Mouse (Mus musculus) embryonic facial prominence, embryonic 13.5 days (tissue): ENCODE results near the gene Ccdc127. TPM values are rescaled to one million over a fixed set of nuclear protein-coding genes. Genes with fewer than 3 reads are reported as not detected.
A peak's percentile ranks its signal among the peaks of the same experiment; 100 is the strongest.

Experiments
- ATAC-seq: fragments of 200-750 bp; cut with Nextera tagmentation; 2 replicates; pipeline ENCODE4 v1.8.0; 2017; ENCODE audit warnings: low read depth; ENCODE audit not compliant: insufficient number of reproducible peaks, insufficient read depth, low FRiP score, low TSS enrichment
- H3K27ac ChIP-seq: fragments of 300-500 bp; sonication (generic); 2 replicates; pipeline ENCODE4 v1.5.1; 2015; ENCODE audit warnings: moderate library complexity, mild to moderate bottlenecking, inconsistent platforms
- H3K27me3 ChIP-seq: fragments of 300-500 bp; sonication (generic); 2 replicates; pipeline ENCODE4 v1.6.1; 2015; ENCODE audit warnings: mild to moderate bottlenecking, inconsistent platforms
- H3K36me3 ChIP-seq: fragments of 300-500 bp; sonication (generic); 2 replicates; pipeline ENCODE4 v1.6.1; 2015; ENCODE audit warnings: mild to moderate bottlenecking, inconsistent platforms
- H3K4me1 ChIP-seq: fragments of 300-500 bp; sonication (generic); 2 replicates; pipeline ENCODE4 v1.6.1; 2015; ENCODE audit warnings: inconsistent platforms
- H3K4me2 ChIP-seq: fragments of 300-500 bp; sonication (generic); 2 replicates; pipeline ENCODE4 v1.6.1; 2015; ENCODE audit warnings: moderate library complexity, mild to moderate bottlenecking, inconsistent platforms
- H3K4me3 ChIP-seq: fragments of 300-500 bp; sonication (generic); 2 replicates; pipeline ENCODE4 v1.5.1; 2015; ENCODE audit warnings: mild to moderate bottlenecking, inconsistent platforms
- H3K9ac ChIP-seq: fragments of 300-500 bp; sonication (generic); 2 replicates; pipeline ENCODE4 v1.6.1; 2015; ENCODE audit warnings: mild to moderate bottlenecking, inconsistent platforms
- H3K9me3 ChIP-seq: fragments of 300-500 bp; sonication (generic); 2 replicates; pipeline ENCODE4 v1.6.1; 2016; ENCODE audit warnings: inconsistent platforms
- WGBS: fragments of 180-500 bp; shearing (Covaris S2); methylation state at CpG from one replicate; pipeline ENCODE4 v1.1.7; 2015; ENCODE audit warnings: mixed read lengths; 5-methylcytosine and 5-hydroxymethylcytosine counted together
- microRNA counts: library from miRNA; unstranded; fragments of <30 nt; microRNA quantifications from one replicate; lab custom pipeline; 2016
- microRNA-seq: library from miRNA; unstranded; fragments of <30 nt; microRNA quantifications from one replicate; pipeline ENCODE4, GENCODE M21; 2016
- polyA plus RNA-seq: library from polyadenylated mRNA; unstranded; fragments of >200 nt; fragmentation: Nextera tagmentation; extraction: Ambion mirVana; gene quantifications from 2 replicates; pipeline ENCODE4 v1.2.1, GENCODE M21; 2015

Ccdc127 gene
- polyA plus RNA-seq, 1 experiment from 2014 or later: 69.4 TPM

DNA sequence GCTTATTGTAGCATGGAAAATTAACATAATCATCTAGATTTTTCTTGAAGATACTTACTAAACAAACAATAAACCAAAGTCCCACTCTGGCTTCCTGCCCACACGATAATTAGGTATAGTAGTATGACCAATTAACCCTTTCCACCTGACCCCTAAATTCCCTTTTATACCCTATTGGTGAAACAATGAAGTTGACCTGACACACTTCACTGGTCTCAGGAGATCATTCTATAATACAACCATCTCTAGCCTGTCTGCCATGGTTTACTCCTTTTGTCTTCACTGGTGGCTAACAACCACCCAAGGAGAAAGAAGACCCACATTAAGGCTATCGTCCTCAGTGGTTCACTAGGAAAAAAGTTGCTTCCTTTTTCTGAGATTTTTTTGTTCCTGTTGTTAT, 41.0 kb downstream of the Ccdc127 start:
- WGBS: 77% methylated on average over 2 of the region's 2 CpGs
- H3K27ac ChIP-seq: no peak overlapping the region
- H3K27me3 ChIP-seq: no peaks in the 10 kb centered on the region
- H3K9me3 ChIP-seq: no peaks in the 10 kb centered on the region
- no peak for ATAC-seq
- no peak overlapping the region for H3K4me3 ChIP-seq
- H3K9ac ChIP-seq: no peak overlapping the region
- H3K4me2 ChIP-seq: no peak overlapping the region
- H3K36me3 ChIP-seq: no peaks in the 10 kb centered on the region
- 0 out of 2 replicates have a peak, but pooled peaks cover 3% of the 10 kb centered on the region for H3K4me1 ChIP-seq

DNA sequence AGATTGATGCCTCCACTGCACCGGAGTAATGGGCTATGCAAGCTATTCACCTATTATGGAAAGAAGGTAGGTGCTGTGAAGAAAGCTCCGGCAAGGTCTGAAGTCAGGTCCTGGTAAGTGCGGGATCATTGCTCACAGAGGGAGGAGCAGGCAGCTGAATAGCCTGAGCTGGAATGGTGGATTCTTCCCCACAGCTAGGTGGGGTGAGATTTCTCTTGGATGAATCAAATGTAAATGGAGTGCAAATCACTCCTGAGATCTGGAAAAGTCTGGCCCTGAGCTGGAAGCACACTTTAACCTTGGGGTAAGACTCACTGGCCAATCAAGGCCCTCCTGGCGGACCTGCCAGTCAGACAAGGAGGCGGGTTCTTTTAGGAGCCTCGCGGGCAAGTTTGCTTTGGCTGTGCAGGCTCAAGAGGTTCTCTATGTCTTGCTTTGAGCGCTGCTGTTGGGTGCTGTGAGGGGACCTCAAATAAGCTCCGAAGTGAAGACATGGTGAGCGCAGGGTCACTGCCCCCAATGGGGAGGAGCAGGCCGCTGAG, 49.3 kb downstream of the Ccdc127 start, which contains the start of gene Ftl1-ps1:
TSS of gene Ftl1-ps1 (plus strand) at position 397 of the 542 bp plus-strand sequence.
- no peaks in the 10 kb centered on the region for H3K4me1 ChIP-seq
- no peak for ATAC-seq
- H3K4me2 ChIP-seq: peak within 1 kb of the TSS; percentile 32
- H3K27me3 ChIP-seq: no peaks in the 10 kb centered on the region
- no peak within 1 kb of the TSS; the same call in 1 of the 2 replicates for H3K4me3 ChIP-seq
- H3K9ac ChIP-seq: no peak within 1 kb of the TSS
- no peaks in the 10 kb centered on the region for H3K9me3 ChIP-seq
- no peak within 1 kb of the TSS for H3K27ac ChIP-seq
- WGBS: 10% methylated on average over 11 of the region's 11 CpGs
- H3K36me3 ChIP-seq: no peaks in the 10 kb centered on the region

MicroRNA genes within 50 kb of the gene (microRNA counts, 519-probe panel; counts per million panel counts)
- microRNA mmu-miR-692 (lab: Ali Mortazavi, UCI): 236 counts per million, percentile 44 among the panel's probes with 10 or more counts

Small RNA genes lying within 50 kb of the gene (microRNA-seq; reads per million reads assigned to microRNA genes)
- not detected for gene Mir692-3

Other genes starting within 250 kb of the Ccdc127 start
- not detected in 2 replicates for gene Slc9a3, start 228.9 kb upstream of the Ccdc127 start, polyA plus RNA-seq
- 76.9 and 91.6 TPM in 2 replicates for gene Exoc3, start 141.6 kb upstream of the Ccdc127 start, polyA plus RNA-seq
- gene Ahrr, start 58.0 kb upstream of the Ccdc127 start, polyA plus RNA-seq: 1.9 and 2.1 TPM in 2 replicates
- gene Pdcd6, start 32.7 kb upstream of the Ccdc127 start, polyA plus RNA-seq: 150 and 159 TPM in 2 replicates
- 238 and 291 TPM in 2 replicates for gene Sdha, start within 50 bp of the Ccdc127 start, polyA plus RNA-seq
- not detected in 2 replicates for gene Lrrc14b, start 13.7 kb downstream of the Ccdc127 start, polyA plus RNA-seq
- 8.0 TPM in 2 replicates for gene Zfp72, start 40.5 kb downstream of the Ccdc127 start, polyA plus RNA-seq
- gene Ftl1-ps1, start 49.4 kb downstream of the Ccdc127 start, polyA plus RNA-seq: 83.8 and 276 TPM in 2 replicates
- gene Zfp825, start 143.7 kb downstream of the Ccdc127 start, polyA plus RNA-seq: 24.6 and 27.1 TPM in 2 replicates